Mouse (Mus musculus) T-helper 17 cell (primary cell): ENCODE data around the gene Mical2.

Experiments used
- in situ Hi-C, 2 experiments: fragments of 300-600 bp; cut with MboI, MseI; formaldehyde crosslinking; loops; 1 replicate in 1 of 2; 2 replicates in 1 of 2; pipeline ENCODE4 v1.15.1; 2025; ENCODE audit warnings: high pct_unique_total_duplicates in 2 of 2

Gene Mical2

DNA sequence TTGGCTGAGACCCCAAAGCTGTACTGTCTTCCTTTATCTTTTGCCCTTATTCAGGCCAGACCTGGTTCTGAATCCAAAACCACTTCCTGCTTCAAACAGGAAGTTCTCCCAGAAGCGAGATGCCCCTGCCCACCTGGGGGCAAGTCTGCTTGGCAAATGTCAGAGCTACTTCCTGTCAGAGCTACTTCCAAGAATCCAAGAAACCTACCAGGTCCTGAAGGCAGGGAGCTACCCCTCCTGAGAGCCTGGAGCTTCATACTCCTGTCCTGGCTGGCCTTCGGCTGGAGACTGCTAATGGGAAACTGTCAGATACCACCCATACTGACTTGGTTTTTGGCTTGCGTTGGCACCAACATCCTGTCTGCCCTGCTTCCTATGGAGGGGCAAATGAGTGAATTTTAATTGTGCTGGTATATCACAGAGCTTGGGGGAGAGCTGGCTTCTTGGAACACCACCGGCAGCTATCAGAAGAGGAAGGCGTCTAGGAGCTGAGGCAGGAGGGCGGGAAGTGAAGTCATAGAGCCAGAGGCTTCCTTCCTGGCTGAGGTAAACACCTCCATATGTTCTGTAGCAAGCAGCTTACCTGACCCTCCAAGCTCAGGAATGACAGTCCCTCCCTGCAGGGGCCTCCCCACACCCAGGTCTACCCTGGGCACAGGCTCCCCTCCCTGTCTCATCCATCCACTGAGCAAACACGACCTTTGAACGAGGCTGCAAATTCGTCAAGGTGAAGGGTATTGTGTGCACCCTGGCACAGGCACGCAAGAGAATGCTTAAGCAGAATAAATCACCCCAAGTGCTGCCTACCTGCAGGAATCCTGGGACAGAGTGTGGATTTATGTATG is 17.1 kb upstream of the Mical2 start:
- in situ Hi-C loops, result loop anchor here in 1 of 2 experiments (10.0 kb wide), 1 partner anchor 126 kb away; no protein-coding TSS in a partner anchor

DNA sequence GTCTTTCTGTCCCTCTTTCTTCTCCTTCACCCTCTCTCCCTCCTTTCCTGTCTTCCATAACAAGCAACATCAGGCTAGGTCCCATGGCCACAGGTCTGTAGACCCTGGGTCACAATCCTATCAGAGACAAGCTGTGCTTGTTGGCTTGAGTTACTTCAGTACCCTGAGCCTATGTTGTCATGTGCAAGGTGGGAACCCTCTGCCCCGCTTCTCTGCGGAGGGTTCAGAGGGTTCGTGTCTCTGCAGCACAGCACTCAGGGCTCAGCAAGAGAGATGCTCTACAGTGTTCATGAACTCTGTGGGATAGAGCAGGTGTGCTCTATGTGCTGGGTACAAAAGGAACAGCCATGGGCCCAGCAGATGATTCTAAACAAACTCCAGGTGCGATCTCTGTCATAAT is 16.0 kb upstream of the Mical2 start:
- in situ Hi-C loops, result loop anchor here in 1 of 2 experiments (10.0 kb wide), 1 partner anchor 125 kb away; no protein-coding TSS in a partner anchor

DNA sequence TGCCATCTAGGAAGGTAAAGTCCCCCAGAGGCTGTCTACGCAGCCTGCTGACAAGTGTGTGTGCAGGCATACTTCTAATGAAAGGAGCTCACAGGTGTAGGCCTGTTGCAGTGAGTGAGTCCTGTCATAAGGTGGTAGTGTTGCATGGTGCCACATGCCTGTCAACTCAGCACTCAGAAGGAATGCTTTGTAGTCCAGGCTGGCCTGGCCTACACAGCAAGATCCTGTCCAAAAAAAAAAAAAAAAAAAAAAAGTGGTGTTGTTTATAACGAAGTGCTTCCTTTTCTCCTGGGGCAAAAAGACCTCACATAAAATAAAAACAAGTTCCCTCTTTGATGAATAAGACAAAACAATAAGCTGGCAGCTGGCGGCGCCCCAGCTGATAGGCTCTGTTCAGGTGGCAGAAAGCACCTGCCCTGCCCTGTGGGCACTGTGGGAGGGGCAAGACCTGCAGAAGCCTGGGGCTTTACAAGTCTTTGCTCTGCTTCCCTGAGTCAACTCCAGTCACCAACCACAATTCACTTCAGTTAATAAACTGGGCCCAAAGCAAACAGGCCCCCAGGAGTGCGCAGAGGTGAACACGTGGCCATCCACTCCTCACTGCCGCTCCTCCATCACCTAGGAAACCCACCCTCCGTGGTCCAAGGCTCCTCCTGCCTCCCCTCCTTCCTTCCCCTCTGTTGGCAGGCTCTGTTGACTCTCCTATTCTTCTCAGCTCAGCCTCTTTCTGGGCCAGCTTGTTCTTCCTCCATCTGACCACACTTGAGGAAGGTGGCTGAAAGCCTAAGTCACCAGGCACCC is 12.5 kb upstream of the Mical2 start:
- in situ Hi-C loops, result no loop called here

DNA sequence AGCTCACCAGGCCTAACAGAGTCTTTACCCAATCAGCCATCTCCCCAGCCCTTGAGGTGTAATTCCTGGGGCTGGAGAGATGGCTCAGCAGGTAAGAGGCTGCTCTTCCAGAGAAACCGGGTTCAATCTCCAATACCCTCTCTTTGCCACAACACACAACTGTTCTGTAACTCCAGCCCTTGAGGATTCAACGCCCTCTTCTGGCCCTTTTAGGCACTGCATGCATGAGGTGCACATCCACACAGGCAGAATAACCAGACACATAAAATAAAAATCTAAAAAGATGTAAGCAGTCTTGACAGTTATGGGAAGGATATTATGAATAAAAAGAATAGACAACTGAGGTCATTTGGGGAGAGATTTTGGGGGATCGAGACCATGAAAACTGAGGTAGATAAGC is 9.8 kb upstream of the Mical2 start:
- in situ Hi-C loops, result no loop called here

- in situ Hi-C loops, result no loop called here
Observed at GRCm38 (mm10) chr7:112216720-112217119, 8.9 kb upstream of the Mical2 start.

DNA sequence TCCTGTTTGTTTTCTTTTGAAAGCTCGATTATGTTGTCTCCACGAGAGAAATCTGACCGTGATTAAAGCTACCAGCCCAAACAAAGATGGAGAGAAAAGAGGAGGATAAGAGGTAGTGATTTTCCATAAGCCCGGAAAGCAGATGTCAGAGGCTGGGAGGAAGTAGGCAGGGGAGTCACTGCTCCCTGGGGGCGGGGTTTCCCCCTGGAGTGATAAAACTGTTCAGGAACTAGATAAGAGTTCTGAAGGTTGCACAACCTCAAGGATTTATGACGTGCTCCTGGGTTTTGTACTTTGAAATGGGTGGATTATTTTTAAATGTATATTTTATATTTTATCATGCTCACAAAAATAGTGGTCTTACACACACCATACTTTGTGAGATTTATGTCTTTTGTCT is 8.4 kb upstream of the Mical2 start:
- in situ Hi-C loops, result no loop called here

DNA sequence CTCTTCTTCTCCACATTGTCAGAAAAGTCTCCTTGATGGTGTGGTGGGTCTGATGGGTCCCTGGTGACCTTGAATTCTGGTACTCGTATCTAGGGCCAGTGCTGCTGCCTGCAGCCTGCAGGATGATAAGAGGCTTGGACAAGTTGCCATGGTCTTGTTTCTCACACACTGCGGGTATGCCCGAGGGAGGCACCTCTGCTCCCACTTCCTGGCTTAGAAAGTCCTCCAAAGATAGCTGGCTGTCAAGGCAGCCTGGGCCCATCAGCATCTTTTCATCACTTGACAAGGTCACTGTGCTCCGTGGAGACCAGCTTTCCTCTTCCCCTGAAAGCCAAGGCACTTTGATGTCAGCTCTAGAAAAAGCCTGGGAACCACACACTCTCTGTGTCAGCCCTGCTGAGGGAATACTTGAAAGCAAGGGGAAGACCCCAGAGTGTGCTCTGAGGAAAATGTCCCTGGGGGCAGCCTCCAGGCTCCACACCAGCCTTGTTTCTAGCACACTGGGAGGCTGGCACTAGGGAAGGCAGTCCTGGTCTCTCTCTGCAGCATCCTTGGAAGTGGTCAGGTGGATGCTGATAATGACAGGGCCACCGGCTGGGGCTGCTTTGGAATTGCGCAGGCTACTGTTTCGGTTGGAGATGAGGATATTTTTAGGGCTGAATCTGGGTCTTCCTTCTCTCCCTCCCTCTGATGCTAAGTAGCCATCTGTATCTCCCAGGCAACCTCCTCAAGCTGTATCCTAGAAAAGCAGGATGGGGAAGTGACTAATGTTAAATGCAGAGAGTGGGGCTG is 2.7 kb upstream of the Mical2 start:
- in situ Hi-C loops, result no loop called here

- in situ Hi-C loops, result no loop called here
Observed at GRCm38 (mm10) chr7:112224854-112225253, 802 bp upstream of the Mical2 start.

DNA sequence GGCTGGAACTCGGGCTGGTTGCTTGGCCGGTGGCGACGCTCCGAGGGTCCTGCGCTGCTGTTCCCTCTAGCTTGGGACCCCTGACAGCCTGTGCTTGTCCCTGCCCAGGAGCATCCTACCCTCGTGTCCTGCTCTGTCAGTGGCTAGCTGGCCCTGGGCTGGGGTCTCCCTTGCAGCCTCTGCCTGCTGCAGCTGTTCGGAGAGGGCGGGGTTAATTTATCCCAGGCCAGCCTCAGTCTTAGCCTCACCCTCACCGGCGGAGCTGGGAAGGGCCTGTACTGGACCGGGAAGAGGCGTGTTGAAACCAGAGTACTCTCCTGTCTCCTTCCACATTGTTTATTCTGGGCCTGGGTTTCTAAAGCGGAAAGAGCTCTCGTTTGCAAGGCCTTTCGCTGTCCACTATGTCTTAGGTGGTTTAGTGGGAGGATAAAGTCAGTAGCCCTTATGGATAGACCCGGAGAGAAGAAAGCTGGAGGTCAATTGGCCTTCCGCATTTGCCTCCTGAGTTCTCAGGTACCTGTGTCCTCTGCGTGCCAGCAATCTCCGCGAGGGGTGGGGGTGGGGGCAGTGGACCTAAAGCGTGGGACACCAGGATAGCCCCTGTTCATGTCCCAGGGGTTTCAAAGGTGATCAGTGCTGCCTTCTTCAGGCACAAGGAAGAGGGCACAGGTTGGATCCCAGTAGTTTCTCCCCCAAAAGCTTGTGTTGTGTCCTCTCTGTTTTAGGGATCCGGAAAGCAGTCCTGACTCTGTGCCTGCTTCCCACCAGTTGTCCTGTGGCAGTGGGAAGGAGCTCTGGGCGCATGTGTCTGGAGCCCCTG is 1.0 kb downstream of the Mical2 start:
- in situ Hi-C loops, result no loop called here

DNA sequence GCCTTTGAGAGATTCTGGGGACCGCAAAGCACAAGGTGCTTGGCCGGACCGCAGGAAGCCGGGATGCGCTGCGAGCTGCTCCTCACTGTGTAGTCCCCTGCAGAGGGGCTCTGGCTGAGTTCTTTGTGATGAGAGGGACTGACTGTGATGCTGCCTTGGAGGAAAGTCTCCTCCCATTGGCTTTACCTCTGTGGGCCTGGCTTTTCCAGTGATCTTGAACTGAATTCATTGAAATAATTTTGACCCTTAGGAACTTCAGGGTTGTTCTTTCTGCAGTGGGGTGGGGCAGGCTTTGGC is 1.6 kb downstream of the Mical2 start:
- in situ Hi-C loops, result no loop called here

DNA sequence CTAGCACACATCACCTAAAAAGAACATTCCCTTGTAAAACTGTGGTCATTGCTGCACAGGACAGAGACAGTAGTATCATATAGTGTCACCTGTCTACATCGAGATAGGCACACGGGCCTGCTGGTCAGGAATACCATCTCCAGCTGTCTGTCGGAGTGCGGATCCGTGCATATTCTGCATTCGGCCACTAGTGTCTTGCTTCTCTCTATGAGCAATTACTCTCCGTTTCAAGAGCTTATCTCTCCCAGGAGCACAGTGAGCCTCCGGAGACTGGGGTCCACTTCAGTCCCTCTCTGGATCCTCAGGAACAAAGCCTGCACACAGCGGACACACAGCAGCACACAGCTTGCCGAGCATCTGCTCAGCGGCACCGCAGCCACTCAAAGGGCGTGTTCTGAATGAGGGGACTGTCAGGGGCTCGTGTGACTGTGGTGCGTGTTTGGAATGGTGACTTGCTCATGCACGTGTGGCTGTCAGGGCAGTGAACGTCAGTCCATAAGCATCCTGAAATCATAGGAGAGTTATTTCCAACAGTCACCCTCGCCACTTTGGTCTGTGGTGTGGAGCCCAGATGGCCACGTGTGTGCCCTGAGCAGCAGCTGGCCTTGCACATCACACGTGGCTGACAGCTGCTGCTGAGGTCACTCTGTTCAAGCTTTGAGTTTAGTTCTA is 3.3 kb downstream of the Mical2 start:
- in situ Hi-C loops, result no loop called here

DNA sequence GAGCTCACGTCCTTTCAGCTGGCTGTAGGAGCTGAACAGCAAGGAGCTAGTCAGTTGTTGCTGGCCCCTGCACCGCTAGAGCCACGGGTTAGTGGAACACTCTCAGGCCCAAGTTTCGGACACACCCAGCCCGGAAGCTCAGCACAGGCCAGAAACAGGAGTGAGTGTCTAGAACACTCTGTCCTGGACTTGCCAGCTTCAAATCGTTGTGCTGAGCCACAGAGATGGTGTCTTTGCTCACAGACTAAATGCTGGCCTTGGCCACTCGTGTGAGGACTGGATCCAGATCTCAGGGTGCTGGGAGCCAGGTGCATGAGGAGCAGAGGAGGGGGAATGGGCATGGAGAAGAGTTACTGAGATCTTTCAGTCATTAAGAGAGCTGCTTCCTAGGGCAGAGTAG is 6.1 kb downstream of the Mical2 start:
- in situ Hi-C loops, result loop anchor here in 1 of 2 experiments (10.0 kb wide), 1 partner anchor 463 kb away; no protein-coding TSS in a partner anchor

DNA sequence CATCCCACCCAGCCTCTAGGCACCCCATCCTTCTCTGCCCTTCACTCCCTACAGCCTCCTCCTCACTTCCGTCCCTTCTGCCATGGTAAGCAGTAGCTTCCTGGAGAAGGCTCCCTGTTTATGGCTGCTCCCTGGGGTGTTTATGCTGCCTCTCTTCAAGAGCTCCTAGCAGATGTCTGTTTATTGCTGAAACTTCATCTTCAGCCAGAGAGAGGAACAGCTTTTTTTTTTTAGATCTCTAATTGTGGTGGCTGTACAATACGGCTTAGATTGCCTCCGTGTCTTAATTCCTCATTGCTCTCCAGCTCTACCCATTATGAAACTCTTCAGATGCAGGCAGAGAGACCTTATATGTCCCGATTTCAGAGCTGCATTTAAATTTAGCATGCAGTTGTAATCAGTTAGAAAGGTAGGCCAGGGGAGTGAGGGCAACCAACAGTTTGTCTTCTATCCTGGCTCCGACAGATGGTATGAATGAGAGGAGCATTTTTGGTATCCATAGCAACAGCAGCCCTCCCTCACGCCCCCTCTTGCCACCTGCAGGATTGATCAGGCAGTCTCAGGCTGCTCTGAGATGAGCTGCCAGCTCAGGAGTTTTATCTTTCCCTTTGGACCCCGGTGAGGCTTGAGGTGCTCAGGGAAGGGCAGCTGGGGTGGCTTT is 7.8 kb downstream of the Mical2 start:
- in situ Hi-C loops, result loop anchor here in 1 of 2 experiments (10.0 kb wide), 1 partner anchor 461 kb away; no protein-coding TSS in a partner anchor

DNA sequence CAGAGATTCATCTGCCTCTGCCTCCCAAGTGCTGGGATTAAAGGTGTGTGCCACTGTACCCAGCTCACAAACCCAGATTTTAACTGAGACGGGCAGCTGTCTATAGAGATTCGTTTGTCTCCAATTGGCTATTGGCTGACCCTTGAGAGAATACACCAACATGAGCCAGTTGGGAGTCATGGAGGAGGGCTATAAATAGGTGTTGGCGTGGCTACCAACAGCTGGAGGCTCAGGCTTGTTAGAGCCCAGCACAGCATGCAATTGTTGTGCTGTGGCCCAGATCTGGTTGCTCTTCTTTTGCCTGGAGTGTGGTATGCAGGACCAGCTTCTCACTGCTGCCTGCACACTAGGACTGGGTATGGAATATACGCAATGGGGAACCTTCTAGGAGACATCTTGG is 8.8 kb downstream of the Mical2 start:
- in situ Hi-C loops, result loop anchor here in 1 of 2 experiments (10.0 kb wide), 1 partner anchor 460 kb away; no protein-coding TSS in a partner anchor

GRCm38 (mm10) chr7:112235493-112235892 is 9.8 kb downstream of the Mical2 start:
- in situ Hi-C loops, result loop anchor here in 1 of 2 experiments (10.0 kb wide), 1 partner anchor 459 kb away; no protein-coding TSS in a partner anchor

GRCm38 (mm10) chr7:112237211-112237610 is 11.6 kb downstream of the Mical2 start:
- in situ Hi-C loops, result loop anchor here in 1 of 2 experiments (10.0 kb wide), 1 partner anchor 458 kb away; no protein-coding TSS in a partner anchor

DNA sequence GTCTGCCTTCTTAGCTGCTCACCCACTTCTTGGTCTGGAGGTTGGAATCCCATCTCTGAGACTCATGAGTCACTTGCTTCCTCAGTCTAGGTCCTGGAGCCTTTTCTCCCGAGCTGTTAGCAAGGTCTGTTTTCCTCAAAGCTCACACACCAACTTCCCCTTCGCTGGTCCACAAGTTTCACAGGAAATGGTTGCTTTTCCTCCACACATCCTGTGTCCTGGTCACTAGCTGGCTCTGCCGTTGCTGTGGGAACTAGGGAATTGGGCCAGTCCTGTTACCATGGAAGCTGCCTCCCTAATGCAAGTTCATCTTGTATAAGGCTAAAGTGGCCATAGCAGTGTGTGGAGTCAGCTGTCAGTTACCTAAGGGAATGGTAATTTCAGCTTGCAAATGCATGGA is 12.2 kb downstream of the Mical2 start:
- in situ Hi-C loops, result loop anchor here in 1 of 2 experiments (10.0 kb wide), 1 partner anchor 457 kb away; no protein-coding TSS in a partner anchor

GRCm38 (mm10) chr7:112238768-112239728 is 13.4 kb downstream of the Mical2 start:
- in situ Hi-C loops, result loop anchor here in 1 of 2 experiments (10.0 kb wide), 1 partner anchor 456 kb away; no protein-coding TSS in a partner anchor
